11 mouse cellular contexts compared by ENCODE assay signal in the genomic region with DNA sequence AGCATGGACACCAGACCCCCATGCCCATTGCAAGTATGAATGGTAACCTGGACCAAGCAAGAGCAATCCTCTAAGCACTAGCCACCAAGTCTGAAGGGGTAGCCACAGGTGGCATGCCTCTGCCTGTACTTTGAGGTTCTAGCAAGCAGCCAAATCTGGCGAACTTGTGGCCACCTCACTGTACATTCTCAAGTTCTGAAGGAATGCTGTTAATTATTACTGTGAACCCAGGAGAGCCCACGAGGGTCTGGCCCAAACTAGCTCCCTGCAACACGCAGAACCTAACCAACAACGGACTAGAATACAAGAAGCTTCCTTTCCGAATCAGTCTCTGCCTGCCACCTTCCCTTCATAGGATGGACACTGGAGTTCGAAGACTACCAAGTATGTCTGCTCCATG. TPM values are rescaled to one million over a fixed set of nuclear protein-coding genes. Genes with fewer than 3 reads are reported as not detected.
DNase-seq lines count a peak whose midpoint lies in the region; ATAC-seq lines count a peak whose summit lies in the region.
"Had no signal": no experiment of that assay in that cellular context is flagged by ENCODE, and none has a peak within 500 bp of the region (broad histone marks: within the 10 kb centered on the region; RNA-seq: fewer than 3 reads in every experiment).

No protein-coding gene starts in this region.

- peaks cover 16% of the 10 kb centered on the region for H3K4me1 ChIP-seq in forebrain, embryonic 11.5 days (replicated peaks; ENCODE audit: control insufficient read depth, insufficient read depth, low read length)
- H3K4me1 ChIP-seq in forebrain, embryonic 16.5 days (replicated peaks; ENCODE audit: control insufficient read depth, insufficient read depth, low read length) = peaks cover 21% of the 10 kb centered on the region
- no peaks in the 10 kb centered on the region for H3K4me1 ChIP-seq in liver, embryonic 11.5 days (replicated peaks; ENCODE audit: control insufficient read depth, insufficient read depth, low read length)
- peaks cover 9% of the 10 kb centered on the region for H3K4me1 ChIP-seq in hindbrain, embryonic 14.5 days (replicated peaks; ENCODE audit: control insufficient read depth, insufficient read depth, low read length)
- peaks cover 49% of the 10 kb centered on the region for H3K4me1 ChIP-seq in neural tube, embryonic 13.5 days (replicated peaks)
- H3K4me1 ChIP-seq in intestine, embryonic 15.5 days (replicated peaks) = peaks cover 17% of the 10 kb centered on the region

- peak overlapping the region; percentile 45 for H3K4me3 ChIP-seq in forebrain, embryonic 11.5 days (ENCODE audit: low read depth, low read length)
- no peak overlapping the region for H3K4me3 ChIP-seq in forebrain, embryonic 16.5 days (replicated peaks; ENCODE audit: low read length)
- H3K4me3 ChIP-seq in liver, embryonic 11.5 days (ENCODE audit: low read depth, low read length) = 0 out of 2 replicates have a peak overlapping the region, but pooled peaks have one; percentile 45
- peak overlapping the region; percentile 43 for H3K4me3 ChIP-seq in hindbrain, embryonic 14.5 days (replicated peaks; ENCODE audit: low read length)
- peak overlapping the region; percentile 49 for H3K4me3 ChIP-seq in neural tube, embryonic 13.5 days
- H3K4me3 ChIP-seq in intestine, embryonic 15.5 days (replicated peaks) = no peak overlapping the region

- H3K27ac ChIP-seq in forebrain, embryonic 11.5 days (ENCODE audit: low read depth, low read length) = no peak overlapping the region
- H3K27ac ChIP-seq in forebrain, embryonic 16.5 days (ENCODE audit: low read length) = no peak overlapping the region
- H3K27ac ChIP-seq in liver, embryonic 11.5 days (ENCODE audit: low read depth, low read length) = no peak overlapping the region
- no peak overlapping the region for H3K27ac ChIP-seq in hindbrain, embryonic 14.5 days
- no peak overlapping the region for H3K27ac ChIP-seq in neural tube, embryonic 13.5 days (replicated peaks)
- H3K27ac ChIP-seq in intestine, embryonic 15.5 days = no peak overlapping the region

- peak; percentile 53 for DNase-seq in forebrain, embryonic 11.5 days (ENCODE audit: low spot score)
- DNase-seq in liver, embryonic 11.5 days (ENCODE audit: low spot score) = no peak
- no peak for DNase-seq in liver
- no peak for DNase-seq in hindbrain, embryonic 14.5 days (ENCODE audit: low spot score)
- DNase-seq: B cell, adult 2 months; cerebellum, adult 8-10 months; liver, postnatal 0 days had no signal

- peak overlapping the region; percentile 51; the same call in 1 of the 2 replicates for H3K9ac ChIP-seq in forebrain, embryonic 11.5 days (ENCODE audit: low read length)
- H3K9ac ChIP-seq in forebrain, embryonic 16.5 days (replicated peaks; ENCODE audit: low read depth, low read length) = no peak overlapping the region
- no peak overlapping the region for H3K9ac ChIP-seq in liver, embryonic 11.5 days (ENCODE audit: low read depth, low read length)
- peak overlapping the region; percentile 44; the same call in 1 of the 2 replicates for H3K9ac ChIP-seq in hindbrain, embryonic 14.5 days
- peak overlapping the region; percentile 66; the same call in 1 of the 2 replicates for H3K9ac ChIP-seq in neural tube, embryonic 13.5 days
- no peak overlapping the region for H3K9ac ChIP-seq in intestine, embryonic 15.5 days
- H3K9ac ChIP-seq: liver, postnatal 0 days had no signal

- no peak for ATAC-seq in forebrain, embryonic 11.5 days (replicated peaks; ENCODE audit: low FRiP score)
- ATAC-seq in forebrain, embryonic 16.5 days = no peak
- no peak for ATAC-seq in liver, embryonic 11.5 days (replicated peaks; ENCODE audit: low FRiP score)
- no peak for ATAC-seq in hindbrain, embryonic 14.5 days (ENCODE audit: low FRiP score)
- no peak for ATAC-seq in neural tube, embryonic 13.5 days (ENCODE audit: low read depth)
- no peak for ATAC-seq in intestine, embryonic 15.5 days
- ATAC-seq in activated CD4-positive, CD25-positive, alpha-beta regulatory T cell, adult 4 months = no peak
- ATAC-seq: liver, postnatal 0 days had no signal

- no peaks in the 10 kb centered on the region for H3K36me3 ChIP-seq in forebrain, embryonic 11.5 days (ENCODE audit: control insufficient read depth, insufficient read depth, low read length)
- H3K36me3 ChIP-seq in forebrain, embryonic 16.5 days (ENCODE audit: control insufficient read depth, insufficient read depth) = no peaks in the 10 kb centered on the region
- no peaks in the 10 kb centered on the region for H3K36me3 ChIP-seq in liver, embryonic 11.5 days (ENCODE audit: control insufficient read depth, insufficient read depth, low read length)
- no peaks in the 10 kb centered on the region for H3K36me3 ChIP-seq in hindbrain, embryonic 14.5 days (replicated peaks; ENCODE audit: control insufficient read depth, insufficient read depth)
- no peaks in the 10 kb centered on the region for H3K36me3 ChIP-seq in neural tube, embryonic 13.5 days
- no peaks in the 10 kb centered on the region for H3K36me3 ChIP-seq in intestine, embryonic 15.5 days

- H3K9me3 ChIP-seq in forebrain, embryonic 11.5 days (ENCODE audit: control insufficient read depth, low read length) = no peaks in the 10 kb centered on the region
- no peaks in the 10 kb centered on the region for H3K9me3 ChIP-seq in forebrain, embryonic 16.5 days (ENCODE audit: control insufficient read depth, low read length)
- H3K9me3 ChIP-seq in liver, embryonic 11.5 days (ENCODE audit: control insufficient read depth, low read length) = no peaks in the 10 kb centered on the region
- H3K9me3 ChIP-seq in hindbrain, embryonic 14.5 days (ENCODE audit: control insufficient read depth, low read length) = no peaks in the 10 kb centered on the region
- H3K9me3 ChIP-seq in neural tube, embryonic 13.5 days = no peaks in the 10 kb centered on the region
- H3K9me3 ChIP-seq in intestine, embryonic 15.5 days = no peaks in the 10 kb centered on the region

- peaks cover 92% of the 10 kb centered on the region for H3K27me3 ChIP-seq in forebrain, embryonic 11.5 days (ENCODE audit: control insufficient read depth, insufficient read depth, low read length)
- peaks cover 87% of the 10 kb centered on the region for H3K27me3 ChIP-seq in forebrain, embryonic 16.5 days (replicated peaks; ENCODE audit: control insufficient read depth, insufficient read depth, low read length)
- peaks cover 96% of the 10 kb centered on the region for H3K27me3 ChIP-seq in liver, embryonic 11.5 days (replicated peaks; ENCODE audit: control insufficient read depth, insufficient read depth, low read length)
- H3K27me3 ChIP-seq in hindbrain, embryonic 14.5 days (ENCODE audit: control insufficient read depth, insufficient read depth, low read length) = peaks cover 100% of the 10 kb centered on the region
- peaks cover 98% of the 10 kb centered on the region for H3K27me3 ChIP-seq in neural tube, embryonic 13.5 days
- peaks cover 75% of the 10 kb centered on the region for H3K27me3 ChIP-seq in intestine, embryonic 15.5 days (replicated peaks)

- 2% methylated on average over 6 of the region's 6 CpGs for WGBS in forebrain, embryonic 11.5 days
- WGBS in forebrain, embryonic 16.5 days = 5% methylated on average over 6 of the region's 6 CpGs
- 9% methylated on average over 6 of the region's 6 CpGs for WGBS in liver, embryonic 11.5 days
- 6% methylated on average over 6 of the region's 6 CpGs for WGBS in hindbrain, embryonic 14.5 days
- 6% methylated on average over 6 of the region's 6 CpGs for WGBS in neural tube, embryonic 13.5 days
- WGBS in intestine, embryonic 15.5 days = 26% methylated on average over 6 of the region's 6 CpGs

- peak overlapping the region; percentile 18; the same call in 1 of the 2 replicates for H3K4me2 ChIP-seq in forebrain, embryonic 11.5 days (ENCODE audit: low read depth, low read length, severe bottlenecking)
- no peak overlapping the region for H3K4me2 ChIP-seq in forebrain, embryonic 16.5 days (ENCODE audit: low read length)
- no peak overlapping the region for H3K4me2 ChIP-seq in liver, embryonic 11.5 days
- peak overlapping the region; percentile 77 for H3K4me2 ChIP-seq in hindbrain, embryonic 14.5 days (replicated peaks)
- peak overlapping the region; percentile 80 for H3K4me2 ChIP-seq in neural tube, embryonic 13.5 days
- no peak overlapping the region for H3K4me2 ChIP-seq in intestine, embryonic 15.5 days (replicated peaks)

RNA-seq across cellular contexts. Expression of a gene that starts 1.5 kb away (rescaled TPM):
- 33.0 and 36.6 TPM in 2 replicates for polyA plus RNA-seq in forebrain, embryonic 11.5 days (2014; fragmentation: Nextera tagmentation; extraction: Ambion mirVana)
- 0.38 and 0.41 TPM in 2 replicates for polyA plus RNA-seq in forebrain, embryonic 16.5 days (2015; fragmentation: Nextera tagmentation; extraction: Ambion mirVana)
- 2.4 and 3.1 TPM in 2 replicates for polyA plus RNA-seq in liver, embryonic 11.5 days (2014; fragmentation: Nextera tagmentation; extraction: Ambion mirVana)
- polyA plus RNA-seq in hindbrain, embryonic 14.5 days (2014; fragmentation: Nextera tagmentation; extraction: Ambion mirVana) = 1.9 and 2.9 TPM in 2 replicates
- polyA plus RNA-seq in neural tube, embryonic 13.5 days (2015; fragmentation: Nextera tagmentation; extraction: Ambion mirVana) = 1.7 and 3.2 TPM in 2 replicates
- 0.21 and 0.33 TPM in 2 replicates for polyA plus RNA-seq in intestine, embryonic 15.5 days (2015; fragmentation: Nextera tagmentation; extraction: Ambion mirVana)
- polyA plus RNA-seq in activated CD4-positive, CD25-positive, alpha-beta regulatory T cell, adult 4 months (2017; shearing (Covaris generic)) = not detected
- polyA plus RNA-seq: liver, postnatal 0 days had no signal

Comparison
In these comparisons a context has a peak if more than half of its experiments do, and no peak if none do; other contexts are left out.
1. H3K4me2 ChIP-seq: peak in forebrain, embryonic 11.5 days (single experiment), hindbrain, embryonic 14.5 days (single experiment) and neural tube, embryonic 13.5 days (single experiment); none in forebrain, embryonic 16.5 days (single experiment), liver, embryonic 11.5 days (single experiment) and intestine, embryonic 15.5 days (single experiment).
2. H3K4me3 ChIP-seq: peak in forebrain, embryonic 11.5 days (single experiment), liver, embryonic 11.5 days (single experiment), hindbrain, embryonic 14.5 days (single experiment) and neural tube, embryonic 13.5 days (single experiment); none in forebrain, embryonic 16.5 days (single experiment) and intestine, embryonic 15.5 days (single experiment).
3. H3K9ac ChIP-seq: peak in forebrain, embryonic 11.5 days (single experiment), hindbrain, embryonic 14.5 days (single experiment) and neural tube, embryonic 13.5 days (single experiment); none in forebrain, embryonic 16.5 days (single experiment), liver, embryonic 11.5 days (single experiment) and intestine, embryonic 15.5 days (single experiment).